Mouse (Mus musculus) CH12.LX (cell line): Measurements from ENCODE around the gene Gm20458.

ENCODE experiments used
- ELF1 ChIP-seq: IDR thresholded peaks from 2 replicates; pipeline ENCODE4 v1.6.1; 2014; ENCODE audit warnings: low read depth, mild to moderate bottlenecking, inconsistent platforms, low read length, improper control_type of control experiment
- POLR2A ChIP-seq: IDR thresholded peaks from 2 replicates; pipeline ENCODE4 v1.6.1; 2011; ENCODE audit warnings: low read depth, mild to moderate bottlenecking, improper control_type of control experiment, low read length
- UBTF ChIP-seq: IDR thresholded peaks from 2 replicates; pipeline ENCODE4 v1.6.1; 2012; ENCODE audit warnings: low read depth, mild to moderate bottlenecking, inconsistent platforms, low read length, improper control_type of control experiment, moderate library complexity

GRCm38 (mm10) chr2:164496847-164497690, 36.3 kb downstream of the Gm20458 start, which contains the start of gene Pigt:
- TF ChIP-seq ELF1 (peak; percentile 98), UBTF (no peak), POLR2A (peak; percentile 97)
